Mouse (Mus musculus) adrenal gland, postnatal 25 days (tissue): ENCODE results near the gene Mfap2. TPM values are rescaled to one million over a fixed set of nuclear protein-coding genes. Genes with fewer than 3 reads are reported as not detected.

Experiments
- total RNA-seq: library from RNA; stranded (reverse); gene quantifications from 2 replicates; pipeline ENCODE4 v1.2.3, GENCODE M21; 2021

Mfap2 gene
- total RNA-seq, 1 experiment from 2014 or later, result 10.7 TPM

Other genes starting within 250 kb of the Mfap2 start
- 0.76 TPM in 1 of 2 replicates, not detected in the other for gene Padi4, start 236.2 kb upstream of the Mfap2 start, total RNA-seq
- gene Padi3, start 199.8 kb upstream of the Mfap2 start, total RNA-seq, result not detected in 2 replicates
- not detected in 2 replicates for gene Padi1, start 164.6 kb upstream of the Mfap2 start, total RNA-seq
- gene Padi2, start 104.1 kb upstream of the Mfap2 start, total RNA-seq, result 5.4 and 8.3 TPM in 2 replicates
- gene Sdhb, start 49.2 kb upstream of the Mfap2 start, total RNA-seq, result 452 and 458 TPM in 2 replicates
- gene Atp13a2, start 23.5 kb upstream of the Mfap2 start, total RNA-seq, result 35.9 and 53.3 TPM in 2 replicates
- gene Crocc, start 50.1 kb downstream of the Mfap2 start, total RNA-seq, result 10.2 and 16.1 TPM in 2 replicates
- 56.2 and 67.2 TPM in 2 replicates for gene Necap2, start 67.9 kb downstream of the Mfap2 start, total RNA-seq
- not detected in 2 replicates for gene Spata21, start 77.9 kb downstream of the Mfap2 start, total RNA-seq
- 95.3 and 115 TPM in 2 replicates for gene Szrd1, start 129.4 kb downstream of the Mfap2 start, total RNA-seq
- 19.7 and 24.8 TPM in 2 replicates for gene Fbxo42, start 137.5 kb downstream of the Mfap2 start, total RNA-seq
- gene Rsg1, start 203.5 kb downstream of the Mfap2 start, total RNA-seq, result 1.4 and 1.7 TPM in 2 replicates
- gene Arhgef19, start 229.1 kb downstream of the Mfap2 start, total RNA-seq, result 32.6 and 44.2 TPM in 2 replicates